Mouse (Mus musculus) left cerebral cortex, adult 8-10 months (tissue): ENCODE measurements around the gene Manba. TPM values are rescaled to one million over a fixed set of nuclear protein-coding genes. Genes with fewer than 3 reads are reported as not detected.
"Not testable (repeated sequence)": the region's sequence is repeated elsewhere in the genome, so short reads cannot be mapped to it uniquely, and the experiment has no call there.

Source experiments
- DNase-seq, 2 experiments: peaks; one replicate each; pipeline ENCODE4 v3.0.0; 2022; ENCODE audit warnings: low spot score in 2 of 2
- total RNA-seq, 4 experiments: library from RNA; stranded (reverse); gene quantifications; 2 replicates each; pipeline ENCODE4 v1.2.4; 2022

The Manba gene
- total RNA-seq, 4 experiments from 2014 or later: 9.9 to 17.0 (median 11.9) TPM

GRCm38 (mm10) chr3:135524900-135525299 lies 39.5 kb downstream of the Manba start:
- not testable (repeated sequence) for DNase-seq

DNA sequence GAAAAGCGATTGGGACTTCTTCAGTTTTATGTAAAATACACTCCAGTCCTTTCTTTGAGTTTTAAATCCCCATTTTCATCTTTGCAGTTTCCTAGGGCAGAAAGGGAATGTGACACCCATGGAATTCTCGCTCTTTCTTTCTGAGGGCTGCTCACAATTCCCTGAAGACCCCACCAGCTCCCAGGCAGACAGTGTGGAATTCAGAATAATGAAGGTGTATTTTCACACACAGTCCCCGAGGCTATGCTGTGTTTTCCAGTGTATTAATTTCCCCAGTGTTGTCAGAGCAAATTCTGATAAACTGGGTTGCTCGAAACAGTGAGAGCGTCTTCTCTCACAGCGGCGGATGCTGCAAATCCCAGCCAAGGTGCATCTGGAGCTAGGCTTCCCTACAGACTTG lies 44.3 kb downstream of the Manba start:
- no peak for DNase-seq

DNA sequence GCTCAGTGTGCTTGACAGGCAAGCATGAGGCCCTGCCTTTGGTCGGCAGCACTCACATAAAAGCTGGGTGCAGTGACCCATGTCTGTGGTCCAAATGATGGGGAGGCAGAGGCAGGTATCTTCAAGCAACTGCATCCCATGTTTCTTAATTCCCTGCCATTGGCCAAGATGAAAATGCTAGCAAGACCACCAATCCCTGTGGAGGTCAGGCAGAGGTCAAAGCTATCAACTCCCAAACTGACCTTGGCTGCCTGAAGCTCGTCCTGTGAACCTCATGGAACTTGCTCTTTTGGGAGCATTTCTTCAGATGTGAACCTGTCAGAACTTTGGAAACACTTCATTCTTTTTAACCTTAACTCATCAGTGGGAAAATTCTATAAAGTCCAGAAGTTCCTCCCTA lies 46.4 kb downstream of the Manba start:
- no peak for DNase-seq

DNA sequence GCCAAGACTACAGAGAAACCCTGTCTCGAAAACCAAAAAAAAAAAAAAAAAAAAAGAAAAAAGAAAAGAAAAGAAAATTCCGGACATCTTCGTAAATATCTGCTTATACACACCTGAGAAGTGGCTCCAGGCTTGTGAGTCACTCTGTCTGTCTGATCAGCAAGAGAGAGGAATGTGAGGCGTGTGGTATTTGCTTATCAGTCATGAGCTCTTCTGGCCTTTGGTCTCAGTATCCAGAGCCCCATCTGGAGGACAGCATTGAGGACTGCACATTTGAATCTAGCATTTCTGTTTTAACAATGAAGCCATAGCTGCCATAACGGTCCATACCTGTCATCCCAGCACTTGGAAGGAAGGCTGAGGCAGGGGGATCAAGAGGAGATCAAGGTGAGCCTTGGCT lies 48.7 kb downstream of the Manba start:
- no peak for DNase-seq

DNA sequence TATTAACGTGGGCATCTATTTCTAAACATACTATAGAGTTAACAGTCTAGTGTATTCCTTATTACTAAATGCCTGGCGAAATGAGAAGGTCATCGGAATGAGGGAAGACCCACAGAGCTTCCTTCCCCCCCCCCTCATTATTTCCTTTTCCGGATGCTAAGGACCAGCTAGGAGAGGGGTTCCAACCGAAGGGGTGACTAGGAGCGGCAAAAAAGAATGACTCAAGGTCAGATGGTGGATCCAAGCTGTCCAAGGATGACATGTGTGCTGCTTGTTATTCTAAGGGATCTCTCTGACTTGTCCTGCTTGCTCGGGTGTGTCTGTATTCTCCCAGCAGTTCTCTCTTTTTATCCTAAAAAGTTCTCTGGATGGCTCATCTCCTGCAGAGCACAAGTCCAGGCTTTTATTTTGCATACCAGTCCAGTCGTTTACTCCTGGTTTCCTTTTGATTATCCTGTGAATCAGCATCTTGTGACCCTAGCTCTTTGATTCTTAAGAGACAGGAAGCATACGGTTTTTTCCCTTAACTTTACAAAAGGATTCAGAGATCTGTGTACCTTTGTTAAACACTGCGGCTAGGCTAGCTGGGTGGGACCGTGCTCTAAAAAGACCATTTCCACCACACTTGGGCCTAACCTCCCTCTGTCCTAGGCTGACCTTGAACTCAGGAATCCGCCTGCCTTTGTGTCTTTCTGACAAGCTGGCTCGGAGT lies 61.0 kb downstream of the Manba start:
- no peak for DNase-seq

GRCm38 (mm10) chr3:135547298-135547697 lies 61.9 kb downstream of the Manba start:
- DNase-seq: no peak

GRCm38 (mm10) chr3:135552874-135553273 lies 67.5 kb downstream of the Manba start:
- no peak for DNase-seq

GRCm38 (mm10) chr3:135555192-135555591 lies 69.8 kb downstream of the Manba start:
- no peak for DNase-seq

GRCm38 (mm10) chr3:135556052-135556587 lies 70.7 kb downstream of the Manba start:
- DNase-seq: peak in 1 of 2 experiments; percentile 40

GRCm38 (mm10) chr3:135556851-135557662 lies 71.6 kb downstream of the Manba start:
- no peak for DNase-seq

DNA sequence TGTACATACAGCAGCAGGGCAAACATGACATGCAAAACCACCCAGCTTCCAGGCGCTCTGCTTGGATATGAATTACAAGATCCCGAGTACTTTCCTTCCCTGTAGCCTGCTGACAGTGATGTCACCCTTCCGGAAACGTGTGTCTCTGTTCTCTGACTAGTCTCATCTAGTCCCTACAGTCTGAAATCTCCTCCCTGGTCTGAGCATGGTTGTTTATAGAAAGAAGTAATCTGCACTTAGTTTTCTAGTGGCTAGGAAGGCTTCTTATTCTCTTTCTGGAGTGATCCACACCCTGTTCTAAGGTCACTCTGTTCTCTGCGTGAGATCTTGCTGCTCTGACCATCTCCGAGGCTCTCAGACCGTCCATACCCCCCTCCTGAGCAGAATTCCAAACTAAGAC lies 76.6 kb downstream of the Manba start:
- no peak for DNase-seq

DNA sequence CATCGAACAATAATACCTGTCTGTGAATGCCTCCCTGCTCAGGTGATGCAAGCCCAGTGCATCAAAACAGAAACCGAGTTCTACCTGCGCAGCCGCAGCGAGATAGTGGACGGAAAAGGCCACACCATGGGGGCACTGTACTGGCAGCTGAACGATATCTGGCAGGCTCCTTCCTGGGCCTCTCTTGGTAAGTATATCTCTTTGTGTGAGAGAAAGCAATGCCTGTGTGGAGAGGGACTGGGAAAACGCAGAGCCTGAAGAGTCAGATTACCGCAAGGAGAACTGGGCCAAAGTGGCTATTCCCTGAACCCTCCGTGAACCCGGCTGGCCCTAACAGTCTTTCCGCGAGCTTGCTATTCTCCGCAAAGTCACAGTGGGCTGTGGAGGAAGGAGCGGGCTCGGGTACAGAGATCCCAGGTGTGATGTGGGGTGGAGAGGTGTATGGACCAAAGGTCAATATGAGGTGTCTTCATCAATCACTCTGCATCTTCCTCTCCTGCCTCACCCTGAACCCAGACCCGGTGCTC lies 77.8 kb downstream of the Manba start:
- DNase-seq: no peak

GRCm38 (mm10) chr3:135564706-135565105 lies 79.3 kb downstream of the Manba start:
- DNase-seq: no peak

DNA sequence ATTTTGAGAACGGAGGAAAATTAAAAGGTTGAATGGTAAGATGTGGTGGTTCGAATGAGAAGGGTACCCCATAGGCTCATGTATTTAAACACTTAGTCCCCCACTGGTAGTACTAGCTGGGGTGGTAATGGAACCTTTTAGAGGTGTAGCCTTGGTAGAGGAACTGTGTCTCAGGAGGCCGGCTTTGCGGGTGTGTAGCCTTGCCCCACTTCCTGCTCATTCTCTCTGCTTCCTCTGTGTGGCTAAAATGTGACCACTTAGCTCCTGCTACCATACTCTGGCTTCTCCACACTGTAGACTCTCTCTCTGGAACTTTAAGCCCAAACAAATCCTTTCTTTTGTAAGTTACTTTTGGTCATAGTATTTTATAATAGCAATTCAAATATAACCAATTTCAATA lies 79.9 kb downstream of the Manba start:
- no peak for DNase-seq

GRCm38 (mm10) chr3:135567888-135568287 lies 82.5 kb downstream of the Manba start:
- DNase-seq: no peak

DNA sequence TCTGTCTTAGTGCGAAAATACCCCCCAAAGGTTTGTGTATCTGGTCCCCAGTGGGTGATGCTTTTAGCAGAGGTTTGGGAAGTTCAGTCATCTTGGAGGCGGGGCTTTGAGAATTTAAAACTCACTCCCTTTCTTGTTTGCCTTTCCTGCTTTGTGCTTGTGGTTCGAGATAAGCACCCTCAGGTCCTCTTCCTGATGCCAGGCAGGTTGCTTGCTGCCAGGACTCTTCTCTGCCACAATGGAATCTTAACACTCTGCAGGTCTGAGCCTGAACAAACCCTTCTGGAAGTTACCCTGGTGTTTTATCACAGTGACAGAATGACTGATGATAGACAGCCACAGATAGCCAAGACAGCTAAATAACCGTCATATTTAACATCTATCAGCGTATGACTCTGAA lies 83.2 kb downstream of the Manba start:
- DNase-seq: no peak

GRCm38 (mm10) chr3:135571540-135571939 lies 86.1 kb downstream of the Manba start:
- no peak for DNase-seq

GRCm38 (mm10) chr3:135573051-135573450 lies 87.6 kb downstream of the Manba start:
- no peak for DNase-seq

DNA sequence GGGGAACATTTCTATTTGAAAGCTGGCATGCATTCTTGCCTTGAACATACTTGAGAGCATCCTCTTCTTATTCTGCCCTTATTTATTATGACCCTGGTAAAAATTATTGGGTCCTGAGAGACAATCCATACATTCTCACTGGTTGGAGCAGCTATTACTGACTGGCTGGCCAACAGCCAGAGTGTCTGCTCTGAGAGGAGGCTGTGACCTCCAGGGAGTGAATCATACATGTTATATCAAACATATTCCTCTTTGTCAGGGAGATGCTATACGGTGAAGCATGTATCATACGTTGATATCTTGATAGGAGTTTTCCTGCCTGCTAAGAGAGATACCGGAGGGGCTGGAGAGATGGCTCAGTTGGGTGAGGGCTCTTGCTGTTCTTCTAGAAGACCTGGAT lies 89.7 kb downstream of the Manba start:
- no peak for DNase-seq

GRCm38 (mm10) chr3:135578588-135579140 lies 93.3 kb downstream of the Manba start:
- no peak for DNase-seq

GRCm38 (mm10) chr3:135579179-135579578 lies 93.8 kb downstream of the Manba start:
- DNase-seq: no peak
